Mouse (Mus musculus) adrenal gland, postnatal 10 days (tissue): ENCODE results near the gene Cadm3. TPM values are rescaled to one million over a fixed set of nuclear protein-coding genes. Genes with fewer than 3 reads are reported as not detected.

Experiments
- DNase-seq: peaks from one replicate; pipeline ENCODE4 v3.0.0; 2021; ENCODE audit warnings: mixed read lengths
- long read RNA-seq, 2 experiments: library from polyadenylated mRNA; stranded (forward); transcript quantifications; one replicate each; pipeline ENCODE4 v2.0.0; 2021
- total RNA-seq, 2 experiments: library from RNA; stranded (reverse); gene quantifications; 2 replicates each; pipeline ENCODE4 v1.2.3; 2021

The Cadm3 gene
- total RNA-seq = 10 to 100 TPM; 13.5 to 19.4 TPM
- long read RNA-seq, experiment 1, partial matches to known transcripts = 0 of 5 reads
- long read RNA-seq, experiment 1, other reads (novel, unspliced or antisense) = 5 of 5 reads
- long read RNA-seq, experiment 2 = 0 reads

DNA sequence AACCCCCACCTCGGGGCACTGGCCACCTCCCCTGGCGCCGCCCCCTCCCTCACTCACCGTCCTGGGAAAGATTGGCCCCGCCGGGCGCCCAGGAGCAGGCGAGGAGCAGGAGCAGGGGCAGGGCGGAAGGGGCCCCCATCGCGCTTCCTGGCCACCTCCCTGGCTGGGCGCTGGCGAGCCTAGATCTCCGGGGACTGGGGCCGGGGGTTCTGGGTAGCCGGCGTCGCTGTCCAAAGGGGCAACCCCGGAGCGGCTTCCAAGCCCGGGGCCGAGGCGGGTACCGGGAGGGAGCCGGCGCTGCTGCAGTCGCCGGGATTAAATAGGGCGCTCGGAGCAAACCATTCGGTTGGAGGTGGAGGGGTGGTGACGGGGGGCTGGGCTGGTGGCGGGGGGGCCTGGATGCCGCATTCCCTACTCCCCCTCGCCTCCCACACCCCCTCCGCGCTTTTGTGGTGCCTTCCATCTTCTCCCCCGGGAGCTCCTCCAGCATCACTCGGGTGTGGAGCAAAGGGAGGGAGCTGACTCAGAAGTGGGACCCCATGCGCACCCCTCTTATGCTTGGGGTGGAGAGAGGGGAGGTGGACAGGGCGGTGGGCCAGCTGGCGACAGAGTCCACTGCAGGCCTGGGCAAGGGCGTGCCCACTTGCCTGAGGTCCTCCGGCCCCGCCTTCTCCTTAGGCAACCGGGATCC, at the start of gene Cadm3:
TSS of gene Cadm3 (minus strand) at position 340 of the 691 bp plus-strand sequence.
- DNase-seq = peak; percentile 12

DNA sequence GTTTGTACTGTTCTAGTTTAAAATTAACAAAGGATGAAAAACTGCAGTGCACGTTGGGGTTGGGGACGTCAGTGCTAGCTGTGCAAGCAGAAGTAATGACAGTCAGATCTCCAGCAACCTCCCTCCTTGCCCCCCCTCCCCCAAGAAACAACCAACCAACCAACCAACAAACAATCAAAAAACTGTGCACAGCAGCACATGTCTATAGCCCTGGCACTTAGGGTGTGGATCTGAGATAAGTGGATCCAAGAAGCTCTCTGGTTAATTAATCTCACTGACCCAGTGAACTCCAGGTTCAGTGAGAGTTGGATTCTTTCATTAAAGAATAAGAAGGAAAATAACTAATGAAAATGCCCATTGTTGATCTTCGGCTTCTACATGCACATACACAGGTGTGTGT, 47.1 kb upstream of the Cadm3 start:
- DNase-seq = no peak

DNA sequence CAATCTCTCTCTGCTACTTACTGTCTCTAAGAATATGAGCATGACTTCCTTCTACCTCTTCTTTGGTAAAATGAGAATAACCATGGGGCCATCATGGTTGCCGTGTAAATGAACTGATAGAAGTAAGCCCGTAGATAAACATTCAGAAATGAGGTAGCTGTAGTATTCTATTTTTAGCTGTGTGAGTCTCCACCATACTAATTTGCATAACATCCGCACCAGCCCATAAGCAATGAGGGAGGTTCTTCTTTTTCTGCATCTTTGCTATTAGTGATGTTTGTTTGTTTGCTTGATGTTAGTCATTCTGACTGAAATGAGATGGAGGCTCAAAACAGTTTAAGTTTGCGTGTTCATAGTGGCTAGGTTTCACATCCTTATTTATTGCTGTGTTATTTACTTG, 44.4 kb upstream of the Cadm3 start:
- no peak for DNase-seq

DNA sequence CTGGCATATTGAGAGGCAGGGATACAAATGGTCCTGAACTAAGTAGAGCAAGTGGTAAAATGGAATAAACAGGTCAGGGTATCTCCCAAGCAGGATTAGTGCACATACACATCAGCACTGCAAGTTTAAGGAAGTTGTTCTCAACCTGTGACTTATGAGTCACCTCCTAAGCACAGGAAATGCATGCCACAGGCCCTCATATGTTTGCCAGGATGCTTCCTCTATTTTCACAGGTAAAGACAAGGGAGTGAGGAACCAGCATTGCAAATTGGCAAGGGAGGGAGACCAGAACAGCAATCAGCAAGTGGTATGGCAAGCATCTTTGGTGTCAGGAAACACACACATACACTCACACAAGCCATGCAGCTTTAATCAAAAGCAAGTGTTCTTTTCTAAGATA, 41.6 kb upstream of the Cadm3 start:
- no peak for DNase-seq

DNA sequence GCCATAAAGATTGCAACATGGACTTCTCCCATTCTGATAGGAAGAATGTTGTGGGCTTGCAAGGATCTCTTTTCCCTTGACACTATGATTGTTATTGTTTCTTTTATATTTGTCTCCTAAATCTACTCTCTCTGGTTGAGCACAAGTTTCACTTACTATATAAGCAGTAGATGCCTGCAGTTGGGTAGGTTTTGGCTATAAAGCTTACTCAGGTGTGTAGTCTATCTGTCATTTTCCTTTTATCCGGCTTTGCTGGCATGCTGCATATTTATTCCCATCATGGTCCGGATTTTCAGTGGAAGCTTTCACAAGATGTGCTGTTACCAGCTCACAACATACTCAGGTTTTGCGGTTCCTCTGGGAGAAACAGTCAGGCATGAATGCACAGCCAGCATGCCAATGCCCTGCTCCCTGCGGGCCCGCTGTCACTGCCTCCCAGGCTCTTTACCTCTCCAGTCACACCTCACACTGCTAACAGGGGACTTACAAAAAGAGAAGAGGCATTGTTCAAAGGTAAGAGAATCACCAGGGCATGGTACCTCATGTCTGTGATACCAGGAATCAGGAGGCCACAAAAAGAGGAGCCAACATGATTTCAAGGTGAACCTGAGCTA, 37.3 kb upstream of the Cadm3 start:
- no peak for DNase-seq

DNA sequence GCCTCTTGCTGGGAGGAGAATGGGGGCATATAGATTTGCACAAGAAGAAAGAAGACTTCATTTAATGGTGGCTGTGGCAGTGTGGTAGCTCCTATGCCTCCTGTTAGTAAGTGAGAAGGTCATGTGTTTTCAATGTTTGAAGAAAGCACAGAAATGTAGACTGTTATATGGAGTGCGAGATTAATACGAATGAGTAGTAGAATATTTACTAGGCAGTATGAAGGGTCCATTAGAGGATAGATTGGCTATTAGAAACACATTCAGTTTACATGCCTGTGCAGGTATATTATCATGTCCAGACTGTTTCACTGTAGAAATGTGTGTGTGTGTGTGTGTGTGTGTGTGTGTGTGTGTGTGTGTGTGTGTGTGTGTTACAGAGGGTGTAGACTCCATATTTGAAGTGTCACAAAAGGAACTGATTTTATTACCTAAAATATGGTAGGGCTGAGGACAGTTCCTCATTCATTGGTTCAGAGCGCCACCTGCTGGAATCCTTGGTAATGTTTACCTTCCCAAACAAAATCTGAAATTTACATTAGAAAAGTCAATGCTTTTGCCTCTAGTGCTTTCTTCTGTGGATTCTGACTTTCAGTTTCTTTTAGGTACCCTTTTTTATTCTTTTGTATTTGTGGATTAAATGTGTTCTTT, 31.0 kb upstream of the Cadm3 start:
- DNase-seq = peak; percentile 81

DNA sequence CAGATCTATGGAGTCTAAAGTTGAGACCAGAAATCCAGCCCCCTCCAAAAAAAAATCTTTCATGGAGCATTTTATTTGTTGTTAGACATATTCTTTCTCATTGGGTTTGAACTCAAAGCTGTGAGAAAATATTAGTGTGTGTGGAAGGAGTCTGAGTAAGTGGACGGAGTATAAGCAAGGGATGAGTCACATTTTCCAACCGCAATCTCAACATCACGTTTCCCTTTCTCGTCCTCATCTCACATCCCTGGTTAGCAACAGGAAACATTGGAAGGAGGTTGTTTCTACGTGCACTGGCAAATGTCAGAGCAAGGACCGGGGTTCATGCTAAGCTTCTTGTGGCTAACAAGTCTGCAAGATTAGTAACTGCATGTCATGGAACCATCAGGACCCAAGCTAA, 24.3 kb upstream of the Cadm3 start:
- no peak for DNase-seq

DNA sequence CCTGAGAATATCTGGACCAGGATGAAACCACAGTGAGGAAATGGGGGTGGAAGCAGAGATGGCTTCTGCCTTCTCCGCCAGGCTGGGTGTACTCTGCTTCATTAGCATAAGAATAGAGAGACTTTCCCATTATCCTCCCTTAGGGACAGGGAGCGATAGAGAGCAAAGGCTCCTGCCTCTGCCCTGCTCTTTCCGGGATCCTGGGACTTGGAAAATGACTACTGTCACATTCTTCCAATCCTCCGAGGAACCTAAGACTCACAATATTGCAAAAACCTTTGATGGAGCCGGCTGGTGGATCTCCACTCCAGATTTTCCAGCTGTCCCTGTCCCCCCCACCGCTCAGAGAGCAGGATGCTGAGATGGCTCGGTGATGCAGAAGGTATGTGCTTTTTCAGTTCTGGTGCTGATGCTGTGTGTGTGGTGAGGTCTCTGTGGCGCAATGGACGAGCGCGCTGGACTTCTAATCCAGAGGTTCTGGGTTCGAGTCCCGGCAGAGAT, 22.5 kb upstream of the Cadm3 start:
- DNase-seq = peak; percentile 15

DNA sequence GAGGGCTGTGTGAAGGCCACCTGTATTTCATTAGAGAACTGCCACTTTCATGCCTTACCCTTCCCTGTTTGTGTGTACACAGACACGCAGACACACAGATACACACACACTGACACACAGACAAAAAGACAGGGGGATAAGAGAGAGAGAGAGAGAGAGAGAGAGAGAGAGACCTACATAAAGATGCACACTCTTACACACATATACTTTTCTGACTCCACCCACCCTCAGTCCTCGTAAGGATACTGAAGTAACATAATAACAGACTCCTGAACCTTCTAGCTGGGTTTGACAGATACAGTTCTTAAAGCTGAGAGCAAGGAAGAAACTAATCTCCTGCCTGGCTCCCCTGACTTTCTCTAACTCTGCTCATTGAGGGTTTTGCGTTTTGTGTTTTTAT, 21.9 kb upstream of the Cadm3 start:
- no peak for DNase-seq

DNA sequence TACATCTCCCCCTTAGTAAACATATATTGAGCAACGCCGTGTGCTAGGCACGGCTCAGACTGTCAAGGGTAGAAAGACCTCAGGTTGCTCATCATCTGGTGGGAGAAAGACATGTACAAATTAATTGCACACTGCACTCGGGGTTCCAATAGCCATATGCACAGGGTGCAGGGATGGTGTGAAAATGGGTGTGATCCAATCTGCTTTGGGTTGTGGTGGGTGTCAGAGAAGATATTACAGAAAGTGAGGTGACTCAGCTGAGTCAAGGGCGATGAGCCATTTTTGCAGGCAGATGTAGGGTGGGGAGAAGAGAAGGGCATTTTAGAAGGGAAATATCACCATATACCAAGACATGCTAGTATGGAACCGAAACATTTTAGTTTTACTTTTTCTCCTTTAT, 13.9 kb upstream of the Cadm3 start:
- DNase-seq = no peak

DNA sequence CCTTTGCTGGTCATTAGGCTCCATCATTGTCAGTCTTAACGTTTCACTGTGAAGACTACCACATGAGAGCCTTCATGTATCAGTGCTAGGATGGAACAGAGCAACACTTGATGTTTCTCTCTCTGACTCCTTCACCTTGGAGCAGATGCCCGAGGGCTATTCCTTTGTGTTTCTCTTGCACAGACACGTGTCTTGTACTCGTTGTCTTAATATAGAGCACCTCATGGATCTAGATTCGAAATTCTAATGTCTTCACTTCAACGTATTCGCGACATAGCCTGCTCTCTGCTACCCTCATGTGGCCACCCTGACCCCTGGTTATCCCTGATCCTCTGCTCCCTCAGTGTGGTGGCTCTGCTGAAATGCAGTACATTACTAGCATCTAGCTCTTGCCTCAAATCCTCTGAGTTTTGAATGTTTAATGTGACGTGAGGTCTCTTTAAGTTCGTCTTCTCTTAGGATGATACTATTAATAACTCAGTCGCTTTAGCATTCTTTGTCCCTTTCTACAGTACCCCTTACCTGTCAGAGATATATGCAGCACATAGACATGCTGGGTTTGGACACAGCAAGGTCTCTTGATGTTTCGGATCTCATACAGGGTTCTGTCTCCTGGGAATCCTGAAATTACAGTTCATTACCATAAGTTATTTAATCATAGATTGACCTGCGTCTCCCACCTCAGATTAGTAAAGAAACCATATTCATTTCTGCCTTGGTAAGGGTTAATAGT, 10.1 kb upstream of the Cadm3 start:
- DNase-seq = peak; percentile 76

DNA sequence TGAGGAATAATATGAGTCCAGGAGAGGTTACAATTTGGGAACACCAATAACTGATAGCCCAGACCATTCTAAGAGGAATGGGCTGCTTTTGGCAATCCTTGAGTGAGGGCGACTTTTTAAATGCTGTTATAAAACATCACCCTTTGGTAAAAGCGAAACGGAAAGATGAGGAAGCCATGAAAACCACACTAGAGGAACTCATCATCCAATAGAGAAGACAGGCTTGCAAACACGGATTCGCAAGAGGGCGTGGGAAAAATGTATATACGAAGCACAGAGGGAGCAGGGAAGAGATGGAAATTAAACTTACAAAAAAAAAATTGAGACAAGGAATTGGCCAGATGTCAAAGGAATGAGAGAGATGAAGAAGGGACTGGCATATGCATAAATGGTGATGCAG, 6.5 kb upstream of the Cadm3 start:
- DNase-seq = no peak

DNA sequence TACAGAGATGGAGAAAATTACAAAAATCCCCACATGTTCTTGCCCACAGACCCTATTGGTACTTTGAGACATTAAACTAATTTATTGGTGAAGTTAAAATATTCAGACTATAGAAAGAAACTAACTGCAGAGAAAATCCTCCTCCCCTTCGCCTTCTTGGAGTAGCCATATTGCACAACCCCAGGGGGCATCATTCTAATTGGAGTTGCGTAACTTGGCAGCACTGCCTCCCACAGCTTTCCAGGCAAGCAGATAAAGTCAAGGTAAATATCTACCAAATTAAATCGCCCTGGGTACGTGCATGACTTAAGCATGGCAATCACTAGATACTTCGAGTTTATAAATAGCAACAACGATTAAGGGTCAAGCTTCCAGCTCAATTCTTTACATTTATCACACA, 4.1 kb upstream of the Cadm3 start:
- no peak for DNase-seq

DNA sequence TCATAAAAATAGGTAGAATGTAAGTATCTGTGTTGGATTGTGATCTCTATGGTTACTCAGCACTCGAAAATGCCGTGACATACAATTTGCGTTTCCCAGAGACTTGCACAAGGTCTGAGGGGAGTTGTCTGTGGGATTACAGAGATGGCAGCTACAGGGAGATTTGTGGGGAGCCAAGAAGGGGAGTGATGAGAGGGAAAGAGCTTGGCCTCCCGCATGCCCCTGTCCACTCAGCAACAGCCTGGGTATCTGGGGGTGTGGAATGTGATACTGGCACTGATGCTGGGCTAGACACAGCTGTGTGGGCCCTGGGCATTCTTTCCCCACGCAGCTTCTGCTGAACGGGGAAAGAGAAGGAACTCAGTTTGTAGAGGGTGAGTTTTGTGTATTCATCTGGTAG, 3.0 kb upstream of the Cadm3 start:
- no peak for DNase-seq

DNA sequence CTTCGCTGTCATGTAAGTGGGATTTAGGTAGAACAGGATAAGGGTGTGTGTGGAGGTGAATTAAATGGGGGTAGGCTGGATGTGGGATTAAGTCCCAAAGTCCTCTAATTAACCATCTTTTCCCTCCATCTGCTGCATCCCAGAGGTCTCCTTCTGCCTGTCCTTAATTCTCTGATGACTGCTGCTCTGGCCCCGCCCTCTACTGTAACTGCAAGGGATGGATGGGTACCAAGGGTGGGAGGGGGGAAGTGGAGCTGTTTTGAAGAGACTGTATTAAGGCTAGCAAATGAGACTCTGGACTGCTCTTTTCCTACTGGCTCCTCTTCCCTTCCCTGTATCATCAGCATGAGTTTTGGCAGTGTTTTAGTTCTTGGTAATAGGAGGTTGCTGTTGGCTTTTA, 2.1 kb upstream of the Cadm3 start:
- no peak for DNase-seq

DNA sequence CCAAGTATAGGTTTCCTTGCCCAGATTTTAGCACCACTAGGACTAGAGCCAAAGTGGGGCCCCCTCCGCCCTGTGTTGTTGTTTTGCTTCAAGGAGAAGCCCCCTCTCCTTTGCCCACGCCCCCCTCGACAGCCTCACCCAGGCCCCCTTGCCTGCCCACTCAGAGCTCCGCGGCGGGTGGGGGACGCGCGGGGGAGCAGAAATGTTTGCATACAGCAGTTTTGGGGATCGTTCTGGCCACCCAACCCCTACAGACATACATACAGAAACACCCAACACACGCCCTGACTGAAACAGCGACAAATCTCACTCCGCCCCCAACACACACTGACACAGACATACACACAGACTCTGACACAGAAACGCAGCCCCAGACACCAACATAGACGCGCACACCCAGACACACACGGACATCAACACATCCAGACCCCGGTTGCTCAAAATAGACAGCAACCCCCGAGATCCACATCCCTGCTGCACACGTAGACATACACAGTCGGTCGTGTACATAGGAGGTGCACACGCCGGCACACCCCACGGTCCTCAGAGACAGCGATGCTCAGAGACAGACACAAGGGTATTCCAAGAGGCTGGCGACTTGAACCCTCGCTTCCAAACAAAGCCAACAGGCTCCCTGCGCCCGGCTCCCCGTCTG, 667 bp downstream of the Cadm3 start:
- no peak for DNase-seq

DNA sequence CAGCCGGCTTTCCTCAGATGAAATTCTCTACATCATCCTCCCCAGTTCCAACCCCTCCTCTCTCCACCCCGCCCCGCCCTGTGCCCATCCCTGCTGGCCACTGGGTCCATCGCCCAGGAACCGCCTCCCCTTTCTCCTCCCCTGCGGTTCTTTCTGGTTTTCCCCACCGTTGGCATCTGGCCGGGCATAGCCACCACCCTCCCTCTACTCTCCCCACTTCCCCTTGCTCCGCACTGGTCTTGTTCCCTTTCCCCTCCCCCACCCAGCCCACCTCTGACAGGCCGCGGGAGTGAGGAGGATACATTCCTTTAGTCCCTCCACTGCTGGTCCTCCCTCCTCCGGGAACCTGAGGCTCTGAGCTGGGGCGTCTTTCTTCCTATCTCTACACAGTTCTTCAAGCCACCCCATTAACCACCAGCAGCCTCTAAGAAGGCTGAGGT, 1.5 kb downstream of the Cadm3 start:
- DNase-seq = peak; percentile 3

DNA sequence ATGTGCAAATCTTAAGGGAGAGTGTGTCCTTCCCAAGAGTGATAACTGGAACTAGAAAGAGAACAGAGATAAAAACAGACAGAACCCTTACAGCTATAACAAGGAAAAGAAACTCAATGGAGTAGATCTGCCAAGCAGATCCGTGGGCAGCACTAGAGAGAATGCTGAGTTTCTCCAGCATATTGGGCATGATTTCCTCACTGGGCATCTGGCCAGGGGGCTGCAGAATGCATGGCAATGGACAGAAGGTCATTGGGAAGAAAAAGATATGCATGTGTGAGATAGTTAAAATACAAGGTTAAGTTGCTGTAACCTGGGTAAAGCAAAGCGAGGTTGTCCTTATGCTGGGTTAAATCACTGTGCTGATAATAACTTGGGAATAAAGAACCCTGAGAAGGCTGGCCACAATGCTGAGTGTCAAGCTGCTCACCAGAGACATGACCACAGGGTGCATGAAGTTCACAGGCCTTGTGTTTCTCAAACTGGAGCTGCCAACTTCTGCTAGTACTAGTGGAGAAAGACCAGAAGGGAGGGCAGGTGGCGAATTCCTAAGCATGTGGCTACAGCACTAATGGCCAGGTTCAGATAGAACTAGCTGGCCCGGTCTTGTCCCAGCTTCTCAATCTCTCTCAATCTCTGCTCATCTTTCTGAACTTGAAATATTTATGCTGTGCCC, 3.2 kb downstream of the Cadm3 start:
- DNase-seq = peak; percentile 14

DNA sequence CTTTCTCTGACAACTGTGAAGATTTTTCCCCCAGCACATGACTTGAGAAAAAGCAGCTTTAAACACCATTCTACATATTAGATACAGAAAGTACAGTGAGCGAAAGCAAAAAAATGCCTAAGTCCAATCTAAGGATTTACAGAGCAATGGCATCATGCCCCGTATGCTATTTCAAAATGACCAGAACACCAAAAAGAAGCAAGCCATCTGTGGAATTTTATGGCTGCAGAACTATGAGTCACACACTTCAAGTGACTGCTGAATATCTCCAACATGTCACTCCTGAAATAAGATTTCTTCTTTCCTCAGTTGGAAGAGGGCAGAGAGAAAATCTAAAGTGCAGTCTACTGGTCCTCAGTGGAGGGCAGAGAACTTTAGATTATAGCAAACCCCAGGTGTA, 4.1 kb downstream of the Cadm3 start:
- no peak for DNase-seq

DNA sequence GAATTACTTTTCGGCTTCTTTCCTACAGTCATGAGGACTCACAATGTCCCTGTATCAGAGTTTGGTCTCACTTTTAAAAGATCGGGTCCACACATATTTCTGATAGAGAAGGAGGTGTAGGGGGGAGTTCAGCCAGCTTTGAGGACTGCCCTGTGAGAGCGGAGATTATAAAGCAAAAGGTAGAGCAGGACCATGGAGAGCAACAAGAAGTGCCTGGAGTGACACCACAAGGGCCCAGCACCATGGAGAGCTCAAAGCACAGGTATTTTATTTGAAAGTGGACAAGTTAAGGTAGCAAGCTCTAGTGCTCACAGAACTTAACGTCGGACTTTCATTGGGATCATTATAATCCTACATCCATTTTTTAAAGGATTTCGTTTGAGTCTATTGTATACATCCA, 5.8 kb downstream of the Cadm3 start:
- peak; percentile 76 for DNase-seq

DNA sequence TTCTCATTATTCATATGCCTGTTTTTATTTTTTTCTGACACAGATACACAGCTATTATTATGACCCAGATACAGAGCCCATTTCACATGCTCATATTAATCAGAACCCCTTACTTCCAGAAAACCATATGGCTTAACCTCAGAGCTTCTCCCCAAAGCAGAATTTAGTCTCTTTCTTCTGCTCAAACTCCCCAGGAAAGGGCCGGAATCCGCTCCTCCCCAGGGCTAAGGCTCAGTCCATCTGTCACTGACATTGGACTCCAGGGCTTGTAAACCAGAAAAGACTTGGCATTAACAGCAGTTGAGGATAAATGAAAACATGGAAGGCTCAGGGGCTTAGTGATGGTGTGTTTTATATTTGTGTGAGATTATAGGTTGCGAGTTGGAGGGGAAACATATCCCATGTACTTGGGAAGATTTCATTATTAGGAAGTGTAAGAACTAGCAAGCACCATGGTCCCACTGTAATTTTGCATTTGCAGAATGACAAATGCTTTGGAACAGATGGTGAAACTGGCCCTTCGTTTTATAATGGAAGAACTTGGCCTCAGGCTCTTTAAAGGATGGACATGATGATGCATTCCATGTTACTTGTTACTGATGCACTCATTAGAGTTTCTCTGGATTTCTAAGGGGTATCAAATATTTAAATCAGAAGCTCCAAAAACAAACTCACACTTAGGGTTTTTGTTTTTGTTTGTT, 7.8 kb downstream of the Cadm3 start:
- DNase-seq = no peak
